Mouse (Mus musculus): Measurements from ENCODE around the gene Ccdc137. TPM values are rescaled to one million over a fixed set of nuclear protein-coding genes. Genes with fewer than 3 reads are reported as not detected.

The Ccdc137 gene
- total RNA-seq, 1 experiment from 2014 or later: 25.2 TPM

DNA sequence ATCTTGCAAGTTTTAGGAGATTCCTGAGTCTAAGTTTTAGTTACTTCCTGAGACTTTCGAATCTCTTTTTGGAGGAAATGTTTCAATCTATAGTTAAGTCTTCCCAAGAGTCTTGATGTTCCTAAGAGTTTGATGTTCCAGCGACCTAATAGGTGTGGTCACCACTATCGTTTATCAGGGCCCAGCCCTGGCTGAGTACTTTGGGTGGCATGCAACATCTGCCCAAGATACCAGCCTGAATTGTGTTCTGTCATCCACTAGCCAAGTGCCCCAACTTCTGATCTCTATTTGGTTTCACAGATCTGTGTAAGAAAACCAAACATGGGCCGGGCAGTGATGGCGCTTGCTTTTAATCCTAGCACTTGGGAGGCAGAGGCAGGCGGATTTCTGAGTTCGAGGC is 2.5 kb upstream of the Ccdc137 start:
- ATAC-seq (replicated peaks; ENCODE audit: insufficient number of reproducible peaks, low FRiP score, low TSS enrichment, poor library complexity, severe bottlenecking): no peak

DNA sequence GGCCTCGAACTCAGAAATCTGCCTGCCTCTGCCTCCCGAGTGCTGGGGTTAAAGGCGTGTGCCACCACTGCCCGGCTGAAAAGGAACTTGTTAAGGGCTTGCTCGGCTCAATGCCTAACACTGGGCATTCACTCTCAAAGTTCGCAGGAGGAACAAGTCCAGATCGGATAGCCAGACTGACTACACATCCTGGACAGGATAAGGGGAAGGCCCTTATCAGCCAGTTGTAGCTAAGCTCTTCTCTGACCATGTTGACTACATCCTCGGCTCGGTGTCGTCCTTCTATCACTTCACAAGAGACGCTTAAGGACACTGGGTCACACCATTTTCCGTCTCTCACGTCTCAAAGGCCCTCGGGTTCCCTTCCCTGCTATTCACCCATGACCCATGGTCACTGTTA is 545 bp upstream of the Ccdc137 start:
- no peak for ATAC-seq (replicated peaks; ENCODE audit: insufficient number of reproducible peaks, low FRiP score, low TSS enrichment, poor library complexity, severe bottlenecking)

DNA sequence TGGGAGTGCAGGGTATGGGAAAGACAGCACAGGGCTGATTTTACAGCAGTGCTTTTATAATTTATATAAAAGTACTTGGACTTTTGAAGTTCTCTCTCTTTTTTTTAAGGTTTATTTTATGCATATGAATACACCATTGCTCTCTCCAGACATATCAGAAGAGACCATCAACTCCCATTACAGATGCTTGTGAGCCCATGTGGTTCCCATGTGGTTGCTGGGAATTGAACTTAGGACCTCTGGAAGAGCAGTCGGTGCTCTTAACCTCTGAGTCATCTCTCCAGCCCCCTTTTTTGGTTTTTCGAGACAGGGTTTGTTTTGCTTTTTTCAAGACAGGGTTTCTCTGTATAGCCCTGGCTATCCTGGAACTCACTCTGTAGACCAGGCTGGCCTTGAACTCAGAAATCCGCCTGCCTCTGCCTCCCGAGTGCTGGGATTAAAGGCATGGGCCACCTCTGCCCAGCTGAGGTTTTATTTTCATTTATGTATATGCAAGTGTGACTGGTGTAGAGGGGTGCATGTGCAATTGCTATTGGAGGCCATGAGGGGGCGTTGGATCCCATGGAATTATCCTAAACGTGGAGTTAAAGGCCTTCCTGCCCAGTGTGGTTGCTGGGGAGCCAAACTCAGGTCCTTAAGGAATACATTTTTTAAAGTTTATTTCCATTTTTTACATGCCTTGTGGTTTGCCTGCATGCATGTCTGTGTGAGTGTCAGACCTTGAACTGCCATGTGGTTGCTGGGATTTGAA is 1.1 kb downstream of the Ccdc137 start:
- ATAC-seq (replicated peaks; ENCODE audit: insufficient number of reproducible peaks, low FRiP score, low TSS enrichment, poor library complexity, severe bottlenecking): no peak

DNA sequence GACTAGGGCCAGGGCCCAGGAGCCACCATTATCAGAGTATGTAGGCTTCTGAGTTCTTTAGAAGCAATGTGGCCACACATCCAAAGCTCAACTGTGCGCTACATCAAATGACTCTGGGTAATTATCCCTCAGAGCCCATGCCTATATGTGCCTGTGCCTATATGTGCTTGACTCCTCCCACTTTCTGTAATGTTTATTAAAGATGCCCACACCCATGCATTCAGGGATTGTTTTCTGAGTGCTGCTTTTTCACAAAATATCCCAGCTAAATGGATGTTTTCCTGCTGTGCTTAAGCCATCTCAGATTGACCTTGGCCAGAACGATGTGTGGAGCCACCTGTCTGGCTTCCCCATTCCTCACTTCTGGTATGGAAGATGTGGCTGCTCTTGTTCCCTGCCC is 5.6 kb downstream of the Ccdc137 start:
- ATAC-seq (replicated peaks; ENCODE audit: insufficient number of reproducible peaks, low FRiP score, low TSS enrichment, poor library complexity, severe bottlenecking): no peak

DNA sequence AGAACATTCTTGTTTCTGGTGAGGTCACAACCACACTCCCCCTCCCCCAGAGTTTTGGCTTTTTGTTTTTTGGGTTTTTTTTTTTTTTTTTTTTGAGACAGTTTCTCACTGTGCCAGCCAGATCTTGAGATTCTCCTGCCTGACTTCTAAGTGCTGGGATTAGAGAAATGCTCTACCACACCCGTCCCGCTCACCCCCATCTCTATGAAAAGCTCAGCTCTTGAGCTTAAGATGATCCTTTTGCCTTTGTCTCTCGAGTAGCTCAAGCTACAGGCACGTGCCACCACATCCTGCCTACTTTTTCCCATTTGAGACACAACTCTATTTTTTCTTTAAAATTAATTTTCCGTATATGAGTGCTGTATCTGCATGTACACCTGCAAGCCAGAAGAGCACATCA is 6.5 kb downstream of the Ccdc137 start:
- ATAC-seq (replicated peaks; ENCODE audit: insufficient number of reproducible peaks, low FRiP score, low TSS enrichment, poor library complexity, severe bottlenecking): no peak

DNA sequence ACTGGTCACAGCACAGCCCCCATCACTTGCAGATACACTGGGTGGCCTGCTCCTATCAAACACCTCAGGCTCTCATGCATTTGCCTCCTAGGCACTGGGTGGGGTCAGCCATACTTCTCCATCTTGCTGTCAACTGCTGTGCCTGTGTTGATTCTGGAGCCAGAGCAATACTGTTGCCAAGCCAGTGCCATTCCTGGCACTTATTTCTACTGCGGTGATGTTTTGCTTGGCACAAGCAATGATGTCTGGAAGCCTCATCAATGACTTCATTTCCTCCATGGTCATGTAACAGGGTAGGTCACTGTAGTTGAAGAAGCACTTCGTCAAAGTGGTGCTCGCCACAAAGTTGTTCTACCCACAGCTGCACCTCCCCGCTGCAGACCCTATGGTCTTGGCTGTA is 7.6 kb downstream of the Ccdc137 start:
- no peak for ATAC-seq (replicated peaks; ENCODE audit: insufficient number of reproducible peaks, low FRiP score, low TSS enrichment, poor library complexity, severe bottlenecking)

DNA sequence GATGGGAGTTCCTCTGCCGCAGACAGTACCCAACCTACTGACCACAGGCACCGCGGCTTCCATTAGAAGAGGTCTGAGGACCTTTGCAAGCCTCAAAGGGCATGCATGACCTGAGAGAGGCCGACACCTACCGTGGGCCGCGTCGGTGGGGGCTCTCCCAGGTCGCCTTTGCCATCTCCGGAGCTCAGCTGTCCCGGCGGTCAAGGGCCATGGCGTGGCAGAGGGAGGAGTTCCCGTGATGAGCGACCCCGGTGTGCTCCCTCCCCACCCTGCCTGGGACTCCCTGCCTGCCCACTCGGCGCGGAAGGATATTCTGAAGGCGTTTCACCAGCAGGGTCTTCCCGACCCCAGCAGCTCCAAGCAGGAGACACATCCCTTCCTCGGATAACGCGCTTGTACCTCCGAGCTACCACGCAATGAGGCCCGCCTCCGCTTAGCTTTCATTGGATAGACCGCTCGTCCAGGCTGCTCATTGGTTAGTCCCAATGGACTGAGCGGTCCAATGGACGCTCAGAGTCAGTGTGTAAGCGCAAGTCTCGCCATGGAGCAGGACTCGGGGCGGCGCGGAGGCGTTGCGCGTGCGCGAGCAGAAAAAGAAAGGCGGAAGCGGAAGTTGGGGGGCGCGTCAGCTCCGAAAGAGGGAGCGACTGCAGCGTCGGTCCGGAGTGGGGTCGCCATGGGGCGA is 9.3 kb downstream of the Ccdc137 start, which contains the start of gene Arl16:
Gene Arl16 (minus strand): TSS at position 557 of the 685 bp plus-strand sequence.
- ATAC-seq (replicated peaks; ENCODE audit: insufficient number of reproducible peaks, low FRiP score, low TSS enrichment, poor library complexity, severe bottlenecking): peak; percentile 98

DNA sequence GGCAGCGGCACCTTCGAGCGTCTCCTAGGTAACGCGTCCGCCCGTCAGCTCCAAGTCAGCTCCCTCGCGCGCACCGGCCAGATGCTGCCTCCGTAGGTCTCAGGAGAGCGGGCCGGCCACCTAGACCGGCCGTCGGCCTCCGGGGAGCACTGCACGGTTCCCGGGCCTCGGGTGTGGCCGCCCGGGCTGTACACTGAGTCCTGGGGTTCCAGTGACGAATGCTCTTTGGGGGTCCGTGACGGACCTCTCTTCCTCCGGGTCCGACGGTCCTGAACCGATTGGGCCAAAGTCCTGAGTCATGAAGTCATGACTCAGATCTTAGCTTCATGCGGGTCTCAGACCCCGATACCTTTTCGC is 9.8 kb downstream of the Ccdc137 start:
- no peak for ATAC-seq (replicated peaks; ENCODE audit: insufficient number of reproducible peaks, low FRiP score, low TSS enrichment, poor library complexity, severe bottlenecking)

DNA sequence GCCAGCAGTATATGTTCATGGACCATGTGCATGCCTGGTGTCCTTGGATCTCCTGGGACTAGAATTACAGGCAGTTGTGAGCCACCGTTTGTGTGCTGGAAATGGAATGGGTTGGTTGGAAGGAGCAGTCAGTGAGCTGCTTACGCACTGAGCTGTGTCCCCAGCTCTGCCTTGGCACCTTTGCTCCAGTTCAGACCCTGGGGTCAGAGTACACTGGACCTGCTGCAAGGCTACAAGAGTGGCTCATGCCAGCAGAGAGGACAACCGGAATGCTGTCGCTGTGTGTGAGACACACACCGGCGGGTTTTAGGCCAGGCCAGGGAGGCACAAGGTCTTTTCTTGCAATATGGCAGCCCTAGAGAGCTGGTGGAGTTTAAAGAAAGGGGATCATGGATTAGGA is 14.1 kb downstream of the Ccdc137 start:
- no peak for ATAC-seq (replicated peaks; ENCODE audit: insufficient number of reproducible peaks, low FRiP score, low TSS enrichment, poor library complexity, severe bottlenecking)

DNA sequence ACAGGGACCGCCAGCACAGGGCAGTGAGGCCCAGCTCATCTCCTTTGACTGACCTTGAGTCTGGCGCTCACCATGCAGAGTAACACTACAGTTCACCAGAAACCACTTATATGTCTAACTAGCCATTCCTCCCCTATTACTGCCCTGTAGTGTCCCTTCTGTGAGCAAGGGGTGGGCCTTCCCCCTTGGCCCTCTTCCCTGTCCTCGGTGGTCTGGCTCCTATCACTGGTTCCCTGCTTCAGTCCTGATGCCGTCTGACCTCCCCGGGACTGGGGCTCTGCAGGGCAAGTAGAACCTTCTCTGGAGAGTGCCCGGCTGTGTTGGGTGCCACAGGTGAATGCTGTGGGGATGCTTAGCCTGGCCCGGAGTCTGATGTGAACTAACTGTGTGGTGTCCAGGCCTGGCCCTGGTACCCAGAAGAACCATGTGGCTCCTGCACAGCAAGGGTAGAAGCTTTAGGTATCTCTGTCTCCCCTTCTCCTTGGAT is 25.6 kb downstream of the Ccdc137 start:
- ATAC-seq (replicated peaks; ENCODE audit: insufficient number of reproducible peaks, low FRiP score, low TSS enrichment, poor library complexity, severe bottlenecking): no peak

DNA sequence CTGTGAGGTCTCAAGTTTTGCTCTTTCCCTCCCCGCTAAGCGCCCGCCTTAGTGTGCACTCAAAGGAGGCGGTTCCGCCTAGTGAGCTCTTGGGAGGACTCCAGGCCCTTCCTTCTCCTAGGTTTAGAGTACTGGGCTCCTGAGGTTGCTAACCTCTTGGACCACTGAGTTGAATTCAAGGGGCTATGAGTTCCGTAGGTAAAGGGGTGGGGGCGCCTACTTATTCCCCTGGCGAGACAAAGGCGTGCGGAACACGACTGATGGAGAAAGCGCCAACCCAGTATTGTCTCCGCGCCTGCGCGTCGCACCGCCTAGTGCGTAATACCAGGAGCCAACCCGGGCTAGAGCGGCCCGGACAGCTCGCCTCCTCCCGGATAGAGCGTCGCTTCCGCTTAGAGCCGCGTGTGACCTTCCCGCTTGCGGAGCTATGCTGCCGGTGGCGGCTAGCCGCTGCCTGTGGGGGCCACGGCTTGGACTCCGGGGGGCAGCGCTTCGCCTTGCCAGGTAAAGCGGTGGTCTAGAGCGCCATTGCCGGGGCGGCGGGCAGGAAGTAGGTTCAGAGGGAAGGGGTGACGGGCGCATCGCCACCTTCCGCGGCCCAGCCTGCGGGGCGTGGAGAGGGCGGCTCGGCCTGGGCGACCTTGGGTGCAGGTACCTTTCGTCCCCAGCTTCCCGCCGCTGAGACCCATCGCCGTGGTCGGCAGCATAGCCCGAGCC is 26.5 kb downstream of the Ccdc137 start, which contains the start of gene Mrpl12:
Gene Mrpl12 (plus strand): TSS at position 349 of the 717 bp plus-strand sequence.
- ATAC-seq (replicated peaks; ENCODE audit: insufficient number of reproducible peaks, low FRiP score, low TSS enrichment, poor library complexity, severe bottlenecking): peak; percentile 85

DNA sequence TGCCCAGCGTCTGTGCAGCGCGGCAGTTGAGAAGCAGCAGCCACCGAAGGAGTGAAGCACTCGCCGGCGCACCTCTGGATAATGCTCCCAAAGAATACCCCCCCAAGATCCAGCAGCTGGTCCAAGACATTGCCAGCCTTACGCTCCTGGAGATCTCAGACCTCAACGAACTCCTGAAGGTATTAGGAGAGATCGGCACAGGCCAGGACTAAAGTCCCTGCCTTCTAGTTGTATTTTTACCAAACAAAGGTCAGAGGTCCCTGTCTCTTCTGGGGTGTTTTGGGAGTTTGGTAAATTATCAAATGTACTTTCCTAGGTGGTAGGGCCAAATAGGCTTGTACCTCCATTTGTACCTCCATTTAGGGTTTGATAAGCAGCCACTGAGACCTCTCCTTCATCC is 27.3 kb downstream of the Ccdc137 start:
- ATAC-seq (replicated peaks; ENCODE audit: insufficient number of reproducible peaks, low FRiP score, low TSS enrichment, poor library complexity, severe bottlenecking): no peak

DNA sequence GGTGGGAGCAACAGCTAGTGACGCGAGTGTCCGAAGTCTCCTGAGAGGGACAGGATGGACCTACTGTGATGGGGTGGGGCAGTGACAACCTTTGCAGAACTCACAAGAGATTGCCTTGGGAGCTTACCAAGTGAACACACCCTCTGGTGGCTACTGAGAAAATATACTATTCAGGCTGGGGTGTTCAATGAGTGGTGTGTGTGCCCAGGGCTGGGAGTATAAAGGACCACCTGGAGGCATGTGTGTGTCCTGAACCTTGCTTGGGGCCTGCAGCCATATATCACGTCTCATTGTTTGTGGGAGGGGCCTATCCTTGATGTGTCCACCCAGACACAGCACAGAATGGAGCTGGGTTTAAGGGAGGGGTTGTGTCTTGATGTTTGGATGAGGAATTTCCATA is 30.6 kb downstream of the Ccdc137 start:
- ATAC-seq (replicated peaks; ENCODE audit: insufficient number of reproducible peaks, low FRiP score, low TSS enrichment, poor library complexity, severe bottlenecking): no peak

DNA sequence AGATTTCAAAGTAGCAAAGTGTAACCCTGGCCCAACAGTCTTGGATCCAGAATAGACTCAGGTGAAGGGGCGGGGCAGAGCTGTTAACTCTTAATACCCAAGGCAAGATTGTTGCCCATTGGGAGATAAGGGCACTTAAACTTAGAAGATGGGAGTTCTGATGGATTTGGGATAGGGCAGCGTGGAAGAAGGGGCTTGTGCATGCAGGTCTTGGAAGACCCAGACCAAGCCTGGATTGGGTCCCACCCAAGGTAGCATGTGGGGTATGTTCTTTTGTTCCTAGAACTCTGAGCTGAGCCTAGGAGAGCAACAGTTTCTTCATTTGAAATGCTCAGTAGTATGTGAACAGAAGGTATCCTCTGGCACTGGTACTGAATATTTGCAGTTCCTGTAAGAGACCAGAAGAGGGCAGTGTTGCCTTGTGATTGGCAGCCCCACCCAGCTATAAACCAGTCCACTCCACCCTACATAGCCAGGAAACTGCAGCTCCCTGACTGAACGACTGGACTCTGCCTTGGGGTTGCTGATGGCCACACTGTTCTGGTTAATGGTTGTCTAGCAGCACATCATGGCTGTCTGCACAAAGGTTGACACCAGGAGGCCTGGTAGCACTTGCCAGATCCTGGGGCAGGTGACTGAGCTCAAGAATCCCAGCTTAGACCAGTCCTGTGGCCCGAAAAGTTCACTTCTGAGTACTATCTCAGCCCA is 31.3 kb downstream of the Ccdc137 start:
- ATAC-seq (replicated peaks; ENCODE audit: insufficient number of reproducible peaks, low FRiP score, low TSS enrichment, poor library complexity, severe bottlenecking): peak; percentile 68

DNA sequence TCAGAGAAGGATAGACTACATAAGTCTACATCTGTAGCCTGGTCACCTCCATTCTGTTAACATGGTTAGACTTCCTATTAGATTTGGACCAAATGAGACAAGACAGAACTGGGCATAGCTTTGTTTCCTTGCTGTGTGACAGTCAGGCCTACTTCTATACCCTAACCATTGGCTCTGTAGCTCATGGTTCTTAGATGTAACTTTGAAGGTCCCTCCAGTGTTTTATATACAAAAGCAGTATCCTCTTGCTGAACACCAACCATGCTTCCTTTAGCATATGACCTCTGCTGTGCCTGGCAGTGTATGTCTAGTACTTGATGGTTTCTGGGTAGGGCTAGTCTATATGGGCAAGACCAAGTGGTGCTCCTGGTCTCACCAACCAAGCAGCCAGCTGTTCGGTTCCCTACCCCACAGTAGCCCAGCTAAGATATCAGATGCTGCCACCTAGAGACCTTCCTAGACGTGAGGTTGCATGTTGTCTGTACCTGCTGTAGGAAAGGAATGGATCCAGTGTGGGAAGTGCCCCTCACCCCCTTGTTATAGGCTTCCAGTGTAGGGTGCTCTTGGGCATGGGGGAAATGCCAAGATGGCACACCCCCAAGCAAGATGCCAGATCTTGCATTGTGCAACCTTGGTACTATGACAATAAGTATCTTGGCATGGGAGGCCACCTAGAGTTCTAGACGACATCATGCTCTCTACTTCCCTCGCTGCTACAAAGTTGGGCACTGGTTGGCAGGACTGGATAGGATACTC is 32.6 kb downstream of the Ccdc137 start:
- no peak for ATAC-seq (replicated peaks; ENCODE audit: insufficient number of reproducible peaks, low FRiP score, low TSS enrichment, poor library complexity, severe bottlenecking)

DNA sequence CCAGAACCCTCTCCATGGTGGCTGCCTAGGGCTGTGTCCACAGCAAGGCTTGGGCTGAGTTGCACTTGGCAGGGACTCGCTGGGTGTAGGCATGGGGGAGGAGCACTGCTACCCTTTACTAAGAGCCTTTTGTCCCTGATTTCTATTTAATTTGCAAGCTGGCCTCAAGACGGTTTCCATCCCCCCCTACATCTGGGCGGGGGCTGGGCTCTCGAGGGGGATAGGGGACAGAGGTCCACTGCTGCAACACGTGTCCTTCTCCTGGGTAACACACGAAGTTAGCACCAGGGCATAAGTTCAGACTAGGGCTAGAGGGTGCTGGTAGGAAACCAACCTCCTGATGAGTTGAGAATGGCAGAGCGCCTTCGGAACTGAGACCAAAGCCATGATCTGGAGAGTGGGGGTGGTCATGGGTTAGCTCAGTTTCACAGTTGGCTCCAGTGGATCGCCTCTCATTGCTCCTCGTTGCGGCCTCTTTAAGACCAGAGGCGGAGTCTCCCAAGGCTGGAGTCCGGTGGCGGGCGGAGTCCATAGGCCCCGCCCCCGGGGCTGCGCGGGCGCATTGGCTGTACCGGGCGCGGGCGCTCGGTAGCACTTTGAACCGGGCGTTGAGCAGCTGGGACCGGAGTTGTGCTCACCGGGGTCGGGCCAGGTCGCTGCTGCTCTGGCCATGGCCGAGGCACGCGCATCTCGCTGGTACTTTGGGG is 33.6 kb downstream of the Ccdc137 start, which contains the start of gene Slc25a10:
Gene Slc25a10 (plus strand): TSS at position 524 of the 707 bp plus-strand sequence.
- ATAC-seq (replicated peaks; ENCODE audit: insufficient number of reproducible peaks, low FRiP score, low TSS enrichment, poor library complexity, severe bottlenecking): peak; percentile 66

DNA sequence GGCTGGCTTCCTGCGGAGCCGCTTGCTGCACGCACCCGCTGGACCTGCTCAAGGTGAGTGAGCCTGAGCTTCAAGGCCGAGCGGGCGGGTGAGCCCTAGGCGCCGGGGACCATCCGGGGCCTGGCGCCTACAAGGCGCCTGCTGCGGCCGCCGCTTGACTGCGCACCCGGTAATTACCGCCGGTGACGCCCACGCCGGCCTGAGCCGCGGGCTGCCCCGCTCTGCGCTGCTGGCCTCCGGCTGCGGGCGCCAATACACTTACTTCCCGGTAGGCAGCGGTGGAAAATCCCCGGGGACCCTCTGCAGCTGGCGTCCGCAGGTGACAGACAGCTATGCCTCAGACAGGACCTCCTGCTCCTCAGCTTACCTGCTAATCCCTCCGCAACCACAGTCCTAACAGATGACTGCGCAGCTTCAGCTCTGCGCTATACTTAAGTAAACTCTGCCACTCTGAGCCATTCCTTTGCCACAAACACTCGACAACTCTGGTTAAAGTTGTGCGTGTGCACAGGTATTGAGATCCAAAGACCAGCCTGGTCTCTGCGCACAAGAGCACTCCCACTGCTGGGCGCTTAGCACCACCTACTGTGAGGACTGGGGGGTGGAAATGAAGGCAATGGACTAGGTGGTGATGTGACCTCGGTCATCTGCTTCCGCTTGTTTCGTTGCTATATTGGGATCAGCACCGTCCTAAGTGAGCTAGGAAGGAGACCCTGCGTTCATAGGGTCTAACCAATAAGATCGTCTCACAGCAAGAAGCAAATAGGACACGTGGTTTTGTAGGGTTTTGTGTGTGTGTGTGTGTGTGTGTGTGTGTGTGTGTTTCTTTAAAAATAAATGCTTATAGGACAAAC is 34.3 kb downstream of the Ccdc137 start:
- ATAC-seq (replicated peaks; ENCODE audit: insufficient number of reproducible peaks, low FRiP score, low TSS enrichment, poor library complexity, severe bottlenecking): no peak

All from monocyte, adult 5-6 weeks (primary cell).